Mouse (Mus musculus) liver, embryonic 16.5 days (tissue): ENCODE measurements around the gene Rbm47. TPM values are rescaled to one million over a fixed set of nuclear protein-coding genes. Genes with fewer than 3 reads are reported as not detected.

Experiments used
- ATAC-seq: fragments of 200-750 bp; cut with Nextera tagmentation; 2 replicates; pipeline ENCODE4 v1.8.0; 2017; ENCODE audit warnings: low read depth, mild to moderate bottlenecking, moderate number of reproducible peaks, moderate library complexity
- H3K27ac ChIP-seq: fragments of 300-500 bp; sonication (generic); 2 replicates; pipeline ENCODE4 v1.5.1; 2014; ENCODE audit warnings: mild to moderate bottlenecking, low read length
- H3K27me3 ChIP-seq: fragments of 300-500 bp; sonication (generic); 2 replicates; pipeline ENCODE4 v1.6.1; 2014; ENCODE audit warnings: low read depth, low read length, mixed read lengths; ENCODE audit not compliant: control insufficient read depth, insufficient read depth
- H3K36me3 ChIP-seq: fragments of 300-500 bp; sonication (generic); 2 replicates; pipeline ENCODE4 v1.6.1; 2014; ENCODE audit warnings: mild to moderate bottlenecking; ENCODE audit not compliant: control insufficient read depth, insufficient read depth
- H3K4me1 ChIP-seq: fragments of 300-500 bp; sonication (generic); 2 replicates; pipeline ENCODE4 v1.6.1; 2014; ENCODE audit warnings: low read depth, low read length, mixed read lengths; ENCODE audit not compliant: control insufficient read depth
- H3K4me2 ChIP-seq: fragments of 300-500 bp; sonication (generic); 2 replicates; pipeline ENCODE4 v1.6.1; 2014; ENCODE audit warnings: low read depth, low read length, mixed read lengths
- H3K4me3 ChIP-seq: fragments of 300-500 bp; sonication (generic); 2 replicates; pipeline ENCODE4 v1.5.1; 2014; ENCODE audit warnings: low read depth, mild to moderate bottlenecking, low read length
- H3K9ac ChIP-seq: fragments of 300-500 bp; sonication (generic); 2 replicates; pipeline ENCODE4 v1.6.1; 2014; ENCODE audit warnings: low read depth, low read length
- H3K9me3 ChIP-seq: fragments of 300-500 bp; sonication (generic); replicated peaks from 2 replicates; pipeline ENCODE4 v1.6.1; 2016; ENCODE audit warnings: low read length; ENCODE audit not compliant: control insufficient read depth
- WGBS: fragments of 180-500 bp; shearing (Covaris S2); extraction: QIAGEN DNeasy Blood & Tissue Kit; methylation state at CpG from one replicate; pipeline ENCODE4 v1.1.7; 2014; ENCODE audit not compliant: insufficient replicate concordance; 5-methylcytosine and 5-hydroxymethylcytosine counted together
- polyA plus RNA-seq: library from polyadenylated mRNA; unstranded; fragments of >200 nt; fragmentation: Nextera tagmentation; extraction: Ambion mirVana; gene quantifications from 2 replicates; pipeline ENCODE4 v1.2.1, GENCODE M21; 2015

Gene Rbm47
- 19.1 and 19.3 TPM in 2 replicates for polyA plus RNA-seq

DNA sequence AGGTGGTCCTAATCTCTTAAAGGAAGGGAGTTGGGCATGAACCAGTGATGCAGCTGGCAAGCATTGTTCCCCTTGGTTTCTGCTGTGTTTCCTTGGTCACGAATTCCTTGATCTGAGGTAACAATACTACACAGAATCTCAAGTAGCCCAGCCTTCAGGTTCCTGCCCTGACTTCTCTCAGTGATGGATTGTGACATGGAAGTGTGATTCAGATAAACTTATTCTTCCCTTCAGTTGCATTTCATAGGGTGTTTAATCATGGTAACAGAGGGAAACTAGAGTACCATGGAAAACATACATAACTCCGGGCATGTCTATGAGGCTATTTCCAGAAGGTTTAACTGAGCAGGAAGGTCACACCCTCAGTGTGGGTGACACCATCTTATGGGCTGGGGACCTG, at the start of gene Rbm47:
TSS of gene Rbm47 (minus strand) at position 101 of the 400 bp plus-strand sequence.
- Histone ChIP-seq H3K4me1 (no peaks in the 10 kb centered on the region), H3K4me3 (no peak within 1 kb of the TSS), H3K9ac (no peak within 1 kb of the TSS), H3K36me3 (no peaks in the 10 kb centered on the region), H3K4me2 (no peak within 1 kb of the TSS), H3K27me3 (no peaks in the 10 kb centered on the region), H3K9me3 (no peaks in the 10 kb centered on the region), H3K27ac (no peak within 1 kb of the TSS)
- ATAC-seq: no peak
- WGBS: 54% methylated on average over 2 of the region's 2 CpGs

GRCm38 (mm10) chr5:66220620-66221019, 47.7 kb upstream of the Rbm47 start:
- WGBS: 60% methylated on average over 9 of the region's 9 CpGs
- no peak for ATAC-seq
- Histone ChIP-seq H3K4me2 (no peak overlapping the region), H3K9me3 (no peaks in the 10 kb centered on the region), H3K27me3 (no peaks in the 10 kb centered on the region), H3K4me3 (no peak overlapping the region), H3K4me1 (no peaks in the 10 kb centered on the region; the same call in 1 of the 2 replicates), H3K27ac (no peak overlapping the region), H3K36me3 (no peaks in the 10 kb centered on the region), H3K9ac (no peak overlapping the region)

GRCm38 (mm10) chr5:66219692-66220091, 46.8 kb upstream of the Rbm47 start:
- Histone ChIP-seq H3K27ac (no peak overlapping the region), H3K4me1 (no peaks in the 10 kb centered on the region; the same call in 1 of the 2 replicates), H3K4me3 (no peak overlapping the region), H3K4me2 (no peak overlapping the region), H3K9ac (no peak overlapping the region), H3K27me3 (no peaks in the 10 kb centered on the region), H3K9me3 (no peaks in the 10 kb centered on the region), H3K36me3 (no peaks in the 10 kb centered on the region)
- WGBS: 59% methylated on average over 6 of the region's 6 CpGs
- ATAC-seq: no peak

GRCm38 (mm10) chr5:66215569-66216277, 42.8 kb upstream of the Rbm47 start:
- Histone ChIP-seq H3K27me3 (no peaks in the 10 kb centered on the region), H3K36me3 (no peaks in the 10 kb centered on the region), H3K9me3 (no peaks in the 10 kb centered on the region), H3K4me2 (no peak overlapping the region), H3K4me1 (no peaks in the 10 kb centered on the region; the same call in 1 of the 2 replicates), H3K4me3 (no peak overlapping the region), H3K9ac (no peak overlapping the region), H3K27ac (no peak overlapping the region)
- ATAC-seq: peak; percentile 41; the same call in 1 of the 2 replicates
- WGBS: 35% methylated on average over 10 of the region's 10 CpGs

- H3K36me3 ChIP-seq: no peaks in the 10 kb centered on the region
- H3K4me3 ChIP-seq: no peak overlapping the region
- no peak overlapping the region for H3K4me2 ChIP-seq
- ATAC-seq: no peak
- no peaks in the 10 kb centered on the region; the same call in 1 of the 2 replicates for H3K4me1 ChIP-seq
- no peak overlapping the region for H3K9ac ChIP-seq
- no peak overlapping the region for H3K27ac ChIP-seq
- WGBS: 56% methylated on average over 7 of the region's 7 CpGs
- H3K27me3 ChIP-seq: no peaks in the 10 kb centered on the region
- H3K9me3 ChIP-seq: no peaks in the 10 kb centered on the region
These were observed 41.5 kb upstream of the Rbm47 start for GRCm38 (mm10) chr5:66214395-66214935.

GRCm38 (mm10) chr5:66209532-66210176, 36.7 kb upstream of the Rbm47 start:
- no peaks in the 10 kb centered on the region for H3K9me3 ChIP-seq
- no peak overlapping the region for H3K27ac ChIP-seq
- no peak overlapping the region for H3K9ac ChIP-seq
- 61% methylated on average over 5 of the region's 5 CpGs for WGBS
- no peak for ATAC-seq
- no peaks in the 10 kb centered on the region for H3K27me3 ChIP-seq
- H3K4me2 ChIP-seq: no peak overlapping the region
- no peaks in the 10 kb centered on the region for H3K4me1 ChIP-seq
- H3K4me3 ChIP-seq: no peak overlapping the region
- H3K36me3 ChIP-seq: no peaks in the 10 kb centered on the region

GRCm38 (mm10) chr5:66204966-66205365, 32.0 kb upstream of the Rbm47 start:
- peak; percentile 13; the same call in 1 of the 2 replicates for ATAC-seq
- 56% methylated on average over 4 of the region's 4 CpGs for WGBS

GRCm38 (mm10) chr5:66203424-66203823, 30.5 kb upstream of the Rbm47 start:
- H3K36me3 ChIP-seq: no peaks in the 10 kb centered on the region
- 44% methylated on average over 1 of the region's 1 CpGs for WGBS
- H3K27ac ChIP-seq: no peak overlapping the region
- H3K27me3 ChIP-seq: no peaks in the 10 kb centered on the region
- H3K9ac ChIP-seq: no peak overlapping the region
- no peaks in the 10 kb centered on the region for H3K4me1 ChIP-seq
- H3K4me3 ChIP-seq: no peak overlapping the region
- no peaks in the 10 kb centered on the region for H3K9me3 ChIP-seq
- no peak for ATAC-seq
- no peak overlapping the region for H3K4me2 ChIP-seq

More at GRCm38 (mm10) chr5:66204966-66205365, 32.0 kb upstream of the Rbm47 start:
- Histone ChIP-seq H3K27ac (no peak overlapping the region), H3K4me1 (no peaks in the 10 kb centered on the region), H3K9ac (no peak overlapping the region), H3K4me3 (no peak overlapping the region), H3K4me2 (no peak overlapping the region), H3K27me3 (no peaks in the 10 kb centered on the region), H3K36me3 (no peaks in the 10 kb centered on the region), H3K9me3 (no peaks in the 10 kb centered on the region)

DNA sequence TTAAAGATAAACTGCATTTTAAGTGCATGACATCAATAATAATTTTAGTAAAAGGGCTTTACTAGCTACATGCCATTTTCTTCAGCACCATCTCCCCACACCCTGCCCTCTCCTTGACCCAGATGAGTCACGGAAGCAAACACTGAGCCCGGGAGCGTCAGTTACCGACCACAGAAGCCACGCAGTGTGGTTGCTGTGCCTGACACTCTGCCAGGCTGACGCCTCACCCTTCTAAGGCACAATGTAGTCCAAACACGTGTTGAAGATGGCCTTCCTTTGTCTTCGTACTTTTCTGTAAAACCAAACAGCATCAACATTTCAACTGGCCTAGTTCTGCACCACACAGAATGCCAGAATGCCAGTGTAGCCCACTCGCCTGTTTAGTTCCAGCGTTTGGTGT, 27.1 kb upstream of the Rbm47 start:
- no peak for ATAC-seq
- no peak overlapping the region for H3K9ac ChIP-seq
- H3K36me3 ChIP-seq: no peaks in the 10 kb centered on the region

More for the DNA sequence above, 27.1 kb upstream of the Rbm47 start:
- Histone ChIP-seq H3K27ac (no peak overlapping the region), H3K9me3 (no peaks in the 10 kb centered on the region), H3K27me3 (no peaks in the 10 kb centered on the region), H3K4me1 (no peaks in the 10 kb centered on the region), H3K4me3 (no peak overlapping the region), H3K4me2 (no peak overlapping the region)
- WGBS: 19% methylated on average over 10 of the region's 10 CpGs
